Mouse (Mus musculus) heart, postnatal 0 days (tissue): ENCODE results near the gene Tax1bp3. TPM values are rescaled to one million over a fixed set of nuclear protein-coding genes. Genes with fewer than 3 reads are reported as not detected.

Experiments used
- ATAC-seq: fragments of 200-750 bp; cut with Nextera tagmentation; 2 replicates; pipeline ENCODE4 v1.8.0; 2017; ENCODE audit warnings: low read depth, moderate number of reproducible peaks, moderate library complexity; ENCODE audit not compliant: insufficient read depth
- DNase-seq: peaks from one replicate; pipeline ENCODE4 v3.0.0-alpha.2; 2016; ENCODE audit warnings: low spot score
- H3K27ac ChIP-seq: fragments of 300-500 bp; sonication (generic); 2 replicates; pipeline ENCODE4 v1.5.1; 2014; ENCODE audit warnings: low read depth, mild to moderate bottlenecking
- H3K27me3 ChIP-seq: fragments of 300-500 bp; sonication (generic); 2 replicates; pipeline ENCODE4 v1.6.1; 2014; ENCODE audit warnings: low read length, mixed read lengths; ENCODE audit not compliant: control insufficient read depth, insufficient read depth
- H3K36me3 ChIP-seq: fragments of 300-500 bp; sonication (generic); replicated peaks from 2 replicates; pipeline ENCODE4 v1.6.1; 2014; ENCODE audit warnings: low read length, mixed read lengths; ENCODE audit not compliant: control insufficient read depth, insufficient read depth
- H3K4me1 ChIP-seq: fragments of 300-500 bp; sonication (generic); 2 replicates; pipeline ENCODE4 v1.6.1; 2014; ENCODE audit warnings: antibody characterized with exemption; ENCODE audit not compliant: control insufficient read depth, insufficient read depth
- H3K4me2 ChIP-seq: fragments of 300-500 bp; sonication (generic); 2 replicates; pipeline ENCODE4 v1.6.1; 2014; ENCODE audit warnings: low read depth, mild to moderate bottlenecking, low read length, moderate library complexity
- H3K4me3 ChIP-seq: fragments of 300-500 bp; sonication (generic); 2 replicates; pipeline ENCODE4 v1.5.1; 2014; ENCODE audit warnings: low read depth, low read length
- H3K9ac ChIP-seq: fragments of 300-500 bp; sonication (generic); replicated peaks from 2 replicates; pipeline ENCODE4 v1.6.1; 2014; ENCODE audit warnings: low read depth, low read length, mixed read lengths
- H3K9me3 ChIP-seq: fragments of 300-500 bp; sonication (generic); replicated peaks from 2 replicates; pipeline ENCODE4 v1.6.1; 2016; ENCODE audit warnings: low read length; ENCODE audit not compliant: control insufficient read depth
- CTCF ChIP-seq: IDR thresholded peaks from 2 replicates; pipeline ENCODE4 v1.5.1; 2016; ENCODE audit warnings: antibody characterized with exemption, control low read depth, low read depth
- EP300 ChIP-seq: IDR thresholded peaks from 2 replicates; pipeline ENCODE4 v1.6.1; 2016; ENCODE audit warnings: antibody characterized with exemption, low read depth
- WGBS: fragments of 180-500 bp; shearing (Covaris S2); extraction: QIAGEN DNeasy Blood & Tissue Kit; methylation state at CpG from one replicate; pipeline ENCODE4 v1.1.7; 2014; 5-methylcytosine and 5-hydroxymethylcytosine counted together
- polyA plus RNA-seq: library from polyadenylated mRNA; unstranded; fragments of >200 nt; fragmentation: Nextera tagmentation; extraction: Ambion mirVana; gene quantifications from 2 replicates; pipeline ENCODE4 v1.2.1, GENCODE M21; 2015
- total RNA-seq: library from RNA; depleted of rRNA; stranded (reverse); fragments of >200 nt; gene quantifications from 2 replicates; pipeline ENCODE4 v1.2.3, GENCODE M21; 2014; ENCODE audit warnings: low replicate concordance

The Tax1bp3 gene
- total and polyA plus RNA-seq, 2 experiments from 2014 or later: 103 to 217 TPM

DNA sequence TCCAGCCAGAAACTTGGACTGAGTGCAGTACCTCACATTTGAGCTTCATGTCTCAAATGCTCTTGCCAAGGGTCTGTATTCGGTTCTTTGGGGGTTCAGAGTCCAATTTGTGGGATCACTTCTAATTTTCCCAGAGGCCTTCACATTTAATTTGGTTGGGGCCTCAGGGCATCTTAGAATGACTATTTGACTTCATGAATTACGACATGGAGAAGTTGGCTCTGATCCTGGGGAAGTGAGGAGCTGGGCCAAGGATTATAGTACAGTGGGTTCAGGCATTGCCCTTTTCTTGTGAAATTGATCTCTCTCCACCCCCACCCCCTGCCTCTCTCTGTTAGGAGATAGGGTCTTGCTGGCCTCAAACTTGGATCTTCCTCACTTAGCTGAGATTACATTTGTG, 24.1 kb downstream of the Tax1bp3 start:
- H3K4me2 ChIP-seq: no peak overlapping the region
- no peaks in the 10 kb centered on the region for H3K9me3 ChIP-seq
- TF ChIP-seq EP300: no peak
- no peak for TF ChIP-seq CTCF
- ATAC-seq (no peak), DNase-seq (no peak)
- no peaks in the 10 kb centered on the region for H3K36me3 ChIP-seq
- no peaks in the 10 kb centered on the region for H3K27me3 ChIP-seq
- WGBS: 83% methylated on average over 2 of the region's 2 CpGs
- no peak overlapping the region for H3K9ac ChIP-seq
- H3K27ac ChIP-seq: no peak overlapping the region
- H3K4me3 ChIP-seq: no peak overlapping the region
- peaks cover 8% of the 10 kb centered on the region; the same call in 1 of the 2 replicates for H3K4me1 ChIP-seq

DNA sequence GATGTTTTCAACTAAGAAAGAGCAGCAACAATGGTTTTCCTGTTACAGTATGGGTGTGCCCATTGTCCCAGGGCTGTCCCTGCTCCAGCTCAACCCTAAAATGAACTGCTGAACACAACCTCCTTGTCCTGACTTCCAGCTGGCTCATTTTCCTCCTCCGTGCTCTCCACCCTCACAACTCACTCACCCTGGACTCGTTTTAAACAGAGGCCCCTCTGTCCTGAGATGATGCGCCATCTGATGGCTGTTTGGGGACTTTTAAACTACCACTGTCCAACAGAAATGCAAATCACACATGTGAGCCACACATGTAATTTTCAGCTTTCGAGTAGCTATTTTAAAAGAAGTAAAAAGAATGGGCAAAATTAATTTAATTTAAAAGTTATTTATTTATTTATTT, 24.7 kb downstream of the Tax1bp3 start:
- peak; percentile 40 for TF ChIP-seq CTCF
- no peak for TF ChIP-seq EP300
- DNase-seq (peak; percentile 32), ATAC-seq (no peak)
- H3K27ac ChIP-seq: no peak overlapping the region
- H3K36me3 ChIP-seq: no peaks in the 10 kb centered on the region
- H3K4me1 ChIP-seq: peaks cover 8% of the 10 kb centered on the region; the same call in 1 of the 2 replicates
- H3K4me2 ChIP-seq: no peak overlapping the region
- WGBS: 31% methylated on average over 4 of the region's 4 CpGs
- H3K9ac ChIP-seq: no peak overlapping the region
- no peak overlapping the region for H3K4me3 ChIP-seq
- no peaks in the 10 kb centered on the region for H3K9me3 ChIP-seq
- no peaks in the 10 kb centered on the region for H3K27me3 ChIP-seq

DNA sequence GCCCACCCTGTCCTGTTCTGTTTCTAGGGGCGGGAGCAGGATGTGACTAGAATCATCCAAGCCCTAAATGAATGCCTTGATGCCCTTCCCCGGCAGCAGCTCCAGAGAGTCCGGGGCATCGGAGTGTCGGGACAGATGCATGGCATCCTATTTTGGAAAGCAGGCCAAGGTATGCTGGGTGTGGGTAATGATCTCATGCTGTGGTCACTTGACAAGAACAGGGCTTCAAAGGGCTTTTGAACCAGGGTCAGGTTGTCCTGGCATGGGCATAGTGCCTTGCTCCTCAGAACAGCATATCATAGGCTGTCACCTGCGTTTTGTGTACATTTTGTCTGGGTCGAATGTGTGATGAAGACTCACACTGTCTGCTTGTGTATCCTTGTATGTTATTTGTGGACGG, 27.0 kb downstream of the Tax1bp3 start:
- 0 out of 2 replicates have a peak, but pooled peaks cover 3% of the 10 kb centered on the region for H3K9me3 ChIP-seq
- H3K4me1 ChIP-seq: no peaks in the 10 kb centered on the region; the same call in 1 of the 2 replicates
- no peak overlapping the region for H3K9ac ChIP-seq
- 77% methylated on average over 8 of the region's 8 CpGs for WGBS
- H3K4me2 ChIP-seq: no peak overlapping the region
- no peak for ATAC-seq
- H3K4me3 ChIP-seq: no peak overlapping the region
- H3K27ac ChIP-seq: no peak overlapping the region
- no peak for DNase-seq
- TF ChIP-seq EP300 (no peak), CTCF (no peak)
- no peaks in the 10 kb centered on the region for H3K27me3 ChIP-seq
- H3K36me3 ChIP-seq: no peaks in the 10 kb centered on the region

DNA sequence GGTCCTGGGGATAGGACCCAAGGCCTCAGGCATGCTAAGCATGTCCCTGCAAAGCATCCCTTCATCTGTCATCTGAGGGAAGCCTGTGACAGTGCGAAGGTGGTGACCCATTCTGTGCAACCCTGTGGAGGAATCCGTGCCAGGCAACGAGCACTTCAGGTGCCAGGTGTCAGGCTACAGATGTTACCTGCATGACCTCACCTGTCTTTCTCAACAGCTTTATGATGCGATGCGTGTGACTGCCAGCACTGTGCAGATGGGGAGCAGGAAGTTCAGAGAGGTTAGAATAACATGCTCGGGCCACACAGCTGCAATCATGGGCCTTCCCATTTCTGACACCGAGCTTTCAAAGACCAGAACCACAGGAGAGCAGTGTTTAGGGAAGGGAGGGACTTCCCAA, 28.3 kb downstream of the Tax1bp3 start:
- no peak for DNase-seq
- H3K27ac ChIP-seq: no peak overlapping the region
- ATAC-seq: no peak
- 65% methylated on average over 7 of the region's 7 CpGs for WGBS
- no peak overlapping the region for H3K9ac ChIP-seq
- no peak for TF ChIP-seq CTCF
- no peak for TF ChIP-seq EP300
- H3K9me3 ChIP-seq: 0 out of 2 replicates have a peak, but pooled peaks cover 3% of the 10 kb centered on the region
- no peaks in the 10 kb centered on the region for H3K27me3 ChIP-seq
- H3K4me3 ChIP-seq: no peak overlapping the region
- H3K4me1 ChIP-seq: no peaks in the 10 kb centered on the region
- H3K36me3 ChIP-seq: no peaks in the 10 kb centered on the region
- H3K4me2 ChIP-seq: no peak overlapping the region

DNA sequence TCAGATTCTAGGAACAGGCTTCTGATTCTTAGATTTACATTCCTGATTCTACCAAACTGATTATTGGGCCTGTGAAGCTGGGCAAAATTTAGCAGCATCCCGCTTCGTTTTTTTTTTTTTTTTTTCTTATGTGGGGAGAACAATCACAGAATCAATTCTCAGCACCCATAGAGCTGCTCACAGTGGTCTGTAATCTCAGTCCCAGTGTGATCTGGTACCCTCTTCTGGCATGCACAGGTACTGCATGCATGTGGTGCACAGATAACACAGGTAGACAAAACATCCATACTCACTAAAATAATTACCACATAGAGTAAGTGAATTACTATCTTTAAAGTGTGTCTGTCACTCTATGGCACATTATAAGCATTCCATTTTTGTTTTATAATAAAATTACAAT, 30.7 kb downstream of the Tax1bp3 start:
- no peak overlapping the region for H3K4me3 ChIP-seq
- no peak overlapping the region for H3K4me2 ChIP-seq
- H3K9me3 ChIP-seq: 0 out of 2 replicates have a peak, but pooled peaks cover 3% of the 10 kb centered on the region
- no peak overlapping the region for H3K9ac ChIP-seq
- H3K27ac ChIP-seq: no peak overlapping the region
- H3K27me3 ChIP-seq: no peaks in the 10 kb centered on the region
- no peak for DNase-seq
- 79% methylated on average over 2 of the region's 2 CpGs for WGBS
- ATAC-seq: no peak
- no peaks in the 10 kb centered on the region for H3K36me3 ChIP-seq
- TF ChIP-seq CTCF (no peak), EP300 (no peak)
- no peaks in the 10 kb centered on the region for H3K4me1 ChIP-seq

DNA sequence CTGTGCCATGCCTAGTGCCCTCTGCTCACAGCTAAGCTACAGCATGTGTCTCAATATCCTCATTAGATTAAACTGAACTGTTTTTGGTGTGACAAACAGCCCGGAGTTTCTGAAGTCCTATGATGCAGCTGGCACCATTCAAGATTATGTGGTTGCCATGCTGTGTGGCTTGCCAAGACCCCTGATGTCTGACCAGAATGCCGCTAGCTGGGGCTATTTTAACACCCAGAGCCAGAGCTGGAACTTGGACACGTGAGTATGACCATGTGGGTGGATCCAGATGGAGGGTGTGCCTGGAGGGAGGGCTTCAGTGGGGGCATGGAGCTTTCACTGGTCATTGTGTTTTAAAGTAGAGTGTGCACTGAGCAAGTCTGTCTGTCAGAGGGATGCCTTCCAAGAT, 37.1 kb downstream of the Tax1bp3 start:
- Histone ChIP-seq H3K9me3 (no peaks in the 10 kb centered on the region), H3K4me2 (no peak overlapping the region), H3K4me1 (no peaks in the 10 kb centered on the region), H3K9ac (no peak overlapping the region), H3K36me3 (no peaks in the 10 kb centered on the region), H3K27ac (no peak overlapping the region), H3K4me3 (no peak overlapping the region), H3K27me3 (no peaks in the 10 kb centered on the region)
- 45% methylated on average over 3 of the region's 3 CpGs for WGBS
- DNase-seq: no peak
- no peak for ATAC-seq
- TF ChIP-seq EP300 (no peak), CTCF (no peak)
